Mouse (Mus musculus): ENCODE measurements around the gene Nop10. TPM values are rescaled to one million over a fixed set of nuclear protein-coding genes. Genes with fewer than 3 reads are reported as not detected.
"Not testable (repeated sequence)": the region's sequence is repeated elsewhere in the genome, so short reads cannot be mapped to it uniquely, and the experiment has no call there.

Gene Nop10
- polyA plus RNA-seq, 1 experiment from 2014 or later: 196 TPM

DNA sequence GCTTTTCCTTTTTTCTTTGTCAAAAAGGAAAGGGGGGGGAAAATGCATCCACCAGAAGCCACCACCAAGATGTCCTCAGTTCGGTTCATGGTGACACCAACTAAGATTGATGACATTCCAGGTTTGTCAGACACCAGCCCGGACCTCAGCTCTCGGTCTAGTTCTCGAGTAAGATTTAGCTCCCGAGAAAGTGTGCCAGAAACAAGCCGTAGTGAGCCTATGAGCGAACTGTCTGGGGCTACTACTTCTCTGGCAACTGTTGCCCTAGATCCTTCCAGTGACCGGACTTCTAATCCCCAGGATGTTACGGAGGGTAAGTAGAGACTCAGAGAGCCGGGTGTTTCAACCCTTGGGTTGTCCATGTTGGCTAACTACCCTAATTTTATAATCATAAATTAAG lies 5.1 kb downstream of the Nop10 start:
- peak overlapping the region; percentile 83 for H3K4me3 ChIP-seq
- no peaks in the 10 kb centered on the region for H3K27me3 ChIP-seq
- no peaks in the 10 kb centered on the region for H3K36me3 ChIP-seq
- WGBS: 65% methylated on average over 10 of the region's 10 CpGs
- no peak for ATAC-seq (ENCODE audit: insufficient number of reproducible peaks, insufficient read depth, low FRiP score, low TSS enrichment, low read depth)
- no peaks in the 10 kb centered on the region for H3K9me3 ChIP-seq
- H3K9ac ChIP-seq: peak overlapping the region; percentile 83
- no peak overlapping the region for H3K27ac ChIP-seq
- peaks cover 34% of the 10 kb centered on the region for H3K4me1 ChIP-seq
- peak overlapping the region; percentile 92 for H3K4me2 ChIP-seq

DNA sequence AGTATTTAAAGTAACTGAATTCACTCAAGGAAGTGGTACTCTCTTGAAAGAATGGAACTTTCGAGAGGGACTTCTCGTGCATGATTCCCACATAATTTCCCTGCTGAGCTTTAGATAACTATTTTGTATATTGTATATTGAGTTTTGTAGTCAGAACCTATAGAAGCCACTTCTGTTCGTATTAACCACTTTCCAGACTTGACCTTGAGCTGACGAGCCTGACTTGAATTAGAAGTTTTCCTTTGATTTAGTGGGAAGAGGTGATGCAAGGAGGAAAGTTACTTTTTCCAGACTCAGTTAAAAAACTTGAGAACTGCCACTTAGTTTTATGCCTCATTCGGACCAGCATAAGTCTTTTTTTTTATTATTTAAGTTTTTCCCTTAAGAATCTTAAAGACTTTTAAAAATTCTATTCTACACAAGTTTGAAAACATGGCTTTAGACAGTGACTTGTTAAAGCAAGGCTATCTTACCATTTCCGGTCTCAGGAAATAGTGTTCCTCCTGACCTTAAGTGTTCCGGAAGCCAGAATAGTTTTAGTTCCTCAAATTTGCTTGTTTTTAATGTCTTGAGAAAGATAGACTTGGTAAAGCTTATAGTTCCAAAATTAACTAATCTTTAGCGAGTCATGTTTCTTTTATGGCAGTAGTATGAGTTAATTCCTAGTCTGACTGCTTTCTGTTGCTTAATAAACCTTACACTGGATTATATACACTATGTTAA lies 6.0 kb downstream of the Nop10 start:
- no peak overlapping the region for H3K27ac ChIP-seq
- no peak for ATAC-seq (ENCODE audit: insufficient number of reproducible peaks, insufficient read depth, low FRiP score, low TSS enrichment, low read depth)
- WGBS: 77% methylated on average over 8 of the region's 8 CpGs
- no peaks in the 10 kb centered on the region for H3K27me3 ChIP-seq
- peak overlapping the region; percentile 83; the same call in 1 of the 2 replicates for H3K4me3 ChIP-seq
- H3K4me1 ChIP-seq: peaks cover 31% of the 10 kb centered on the region
- H3K9me3 ChIP-seq: no peaks in the 10 kb centered on the region
- H3K36me3 ChIP-seq: no peaks in the 10 kb centered on the region
- peak overlapping the region; percentile 92 for H3K4me2 ChIP-seq
- no peak overlapping the region for H3K9ac ChIP-seq

DNA sequence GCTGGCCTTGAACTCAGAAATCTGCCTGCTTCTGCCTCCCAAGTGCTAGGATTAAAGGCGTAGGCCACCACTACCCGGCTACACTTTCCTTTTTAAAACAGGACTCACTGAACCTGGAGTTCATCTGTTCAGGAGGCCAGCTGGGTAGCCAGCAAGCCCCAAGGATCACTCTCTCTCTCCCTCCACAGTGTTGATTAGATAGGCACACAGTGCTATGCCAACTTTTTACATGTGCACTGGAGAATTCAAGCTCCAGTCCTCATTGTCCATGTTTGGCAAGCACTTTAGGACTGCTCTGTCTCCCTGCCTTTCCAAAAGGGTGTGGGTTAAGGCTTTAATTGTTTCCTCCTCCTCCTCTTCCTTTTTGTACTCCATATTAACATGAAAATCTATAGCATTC lies 8.3 kb downstream of the Nop10 start:
- no peak overlapping the region for H3K4me3 ChIP-seq
- no peaks in the 10 kb centered on the region for H3K36me3 ChIP-seq
- no peak overlapping the region for H3K9ac ChIP-seq
- H3K27me3 ChIP-seq: no peaks in the 10 kb centered on the region
- 86% methylated on average over 2 of the region's 2 CpGs for WGBS
- no peaks in the 10 kb centered on the region for H3K9me3 ChIP-seq
- H3K4me2 ChIP-seq: no peak overlapping the region
- no peak overlapping the region for H3K27ac ChIP-seq
- peaks cover 22% of the 10 kb centered on the region for H3K4me1 ChIP-seq
- no peak for ATAC-seq (ENCODE audit: insufficient number of reproducible peaks, insufficient read depth, low FRiP score, low TSS enrichment, low read depth)

GRCm38 (mm10) chr2:112272909-112273308 lies 11.2 kb downstream of the Nop10 start:
- ATAC-seq (ENCODE audit: insufficient number of reproducible peaks, insufficient read depth, low FRiP score, low TSS enrichment, low read depth): no peak
- 97% methylated on average over 2 of the region's 2 CpGs for WGBS

GRCm38 (mm10) chr2:112273474-112273873 lies 11.7 kb downstream of the Nop10 start:
- 91% methylated on average over 6 of the region's 6 CpGs for WGBS
- Histone ChIP-seq H3K4me2 (no peak overlapping the region), H3K4me3 (no peak overlapping the region), H3K4me1 (peaks cover 3% of the 10 kb centered on the region; the same call in 1 of the 2 replicates), H3K36me3 (no peaks in the 10 kb centered on the region), H3K27me3 (no peaks in the 10 kb centered on the region), H3K9me3 (no peaks in the 10 kb centered on the region), H3K27ac (no peak overlapping the region), H3K9ac (no peak overlapping the region)
- no peak for ATAC-seq (ENCODE audit: insufficient number of reproducible peaks, insufficient read depth, low FRiP score, low TSS enrichment, low read depth)

More at GRCm38 (mm10) chr2:112272909-112273308, 11.2 kb downstream of the Nop10 start:
- no peak overlapping the region for H3K4me3 ChIP-seq
- H3K36me3 ChIP-seq: no peaks in the 10 kb centered on the region
- no peak overlapping the region for H3K27ac ChIP-seq
- no peaks in the 10 kb centered on the region for H3K9me3 ChIP-seq
- H3K9ac ChIP-seq: no peak overlapping the region
- H3K4me1 ChIP-seq: peaks cover 5% of the 10 kb centered on the region; the same call in 1 of the 2 replicates
- no peaks in the 10 kb centered on the region for H3K27me3 ChIP-seq
- H3K4me2 ChIP-seq: no peak overlapping the region

DNA sequence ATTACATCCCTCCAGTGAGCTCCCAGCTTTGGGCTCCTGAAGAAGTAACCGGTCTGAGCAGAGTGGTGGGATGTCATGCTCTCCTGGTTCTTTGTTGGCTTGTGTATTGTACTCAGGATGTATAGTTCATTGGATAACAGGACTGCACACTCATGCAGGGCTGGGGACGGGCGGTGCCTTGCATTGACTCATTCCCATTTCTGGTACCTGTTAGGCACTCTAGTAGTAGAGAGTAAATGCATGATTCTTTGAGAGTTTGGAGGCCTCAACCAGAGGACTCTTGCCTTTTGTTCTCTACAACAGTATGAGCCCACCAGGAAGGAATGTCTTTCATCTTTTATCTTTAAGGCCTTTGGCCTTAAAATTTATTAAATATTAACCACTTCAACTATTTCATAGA lies 15.1 kb downstream of the Nop10 start:
- Histone ChIP-seq H3K9ac (no peak overlapping the region), H3K27ac (no peak overlapping the region), H3K4me3 (no peak overlapping the region), H3K27me3 (no peaks in the 10 kb centered on the region), H3K36me3 (no peaks in the 10 kb centered on the region), H3K4me2 (no peak overlapping the region), H3K9me3 (no peaks in the 10 kb centered on the region), H3K4me1 (no peaks in the 10 kb centered on the region)
- no peak for ATAC-seq (ENCODE audit: insufficient number of reproducible peaks, insufficient read depth, low FRiP score, low TSS enrichment, low read depth)
- 87% methylated on average over 3 of the region's 3 CpGs for WGBS

- Histone ChIP-seq H3K9me3 (no peaks in the 10 kb centered on the region), H3K27ac (no peak overlapping the region), H3K4me3 (no peak overlapping the region), H3K27me3 (no peaks in the 10 kb centered on the region), H3K36me3 (no peaks in the 10 kb centered on the region), H3K9ac (no peak overlapping the region), H3K4me2 (no peak overlapping the region), H3K4me1 (0 out of 2 replicates have a peak, but pooled peaks cover 3% of the 10 kb centered on the region)
- 91% methylated on average over 1 of the region's 1 CpGs for WGBS
- ATAC-seq (ENCODE audit: insufficient number of reproducible peaks, insufficient read depth, low FRiP score, low TSS enrichment, low read depth): no peak
Measured at GRCm38 (mm10) chr2:112282846-112283245, 21.1 kb downstream of the Nop10 start.

DNA sequence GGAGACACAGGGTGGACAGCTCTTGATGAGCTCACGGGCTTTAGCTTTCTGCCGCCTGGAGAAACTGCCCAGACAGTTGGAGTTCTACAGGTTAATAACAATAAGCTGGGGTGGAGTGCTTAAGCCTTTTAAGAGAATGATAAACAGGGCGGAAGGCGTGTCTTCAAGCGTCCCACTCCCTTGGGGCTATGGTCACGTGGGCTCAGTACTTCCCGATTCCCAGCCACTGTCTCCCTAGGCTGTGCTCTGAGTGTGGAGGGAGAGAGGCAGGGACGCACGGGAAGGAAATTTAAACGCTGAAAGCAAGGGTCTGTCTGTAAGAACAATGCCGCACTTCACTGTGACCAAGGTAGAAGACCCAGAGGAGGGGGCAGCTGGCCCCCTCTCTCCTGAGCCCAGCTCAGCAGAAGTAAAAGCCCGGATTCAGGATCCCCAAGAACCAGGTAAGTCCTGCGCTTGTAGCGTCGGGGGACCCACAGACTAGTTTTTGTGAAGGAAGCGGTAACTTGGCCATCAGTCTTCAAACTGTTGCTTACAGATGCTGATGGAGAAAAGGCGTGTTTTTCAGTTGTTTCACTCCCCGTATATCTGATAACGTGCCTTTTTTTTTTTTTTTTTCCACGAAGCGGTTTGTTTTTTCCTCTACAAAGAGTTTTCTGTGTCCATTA lies 22.8 kb downstream of the Nop10 start:
- Histone ChIP-seq H3K36me3 (no peaks in the 10 kb centered on the region), H3K27ac (no peak overlapping the region), H3K4me2 (peak overlapping the region; percentile 80), H3K4me3 (peak overlapping the region; percentile 47), H3K9ac (peak overlapping the region; percentile 69), H3K9me3 (no peaks in the 10 kb centered on the region), H3K4me1 (0 out of 2 replicates have a peak, but pooled peaks cover 3% of the 10 kb centered on the region), H3K27me3 (no peaks in the 10 kb centered on the region)
- under 1% methylated on average over 21 of the region's 21 CpGs for WGBS
- ATAC-seq (ENCODE audit: insufficient number of reproducible peaks, insufficient read depth, low FRiP score, low TSS enrichment, low read depth): peak; percentile 59; the same call in 1 of the 2 replicates

DNA sequence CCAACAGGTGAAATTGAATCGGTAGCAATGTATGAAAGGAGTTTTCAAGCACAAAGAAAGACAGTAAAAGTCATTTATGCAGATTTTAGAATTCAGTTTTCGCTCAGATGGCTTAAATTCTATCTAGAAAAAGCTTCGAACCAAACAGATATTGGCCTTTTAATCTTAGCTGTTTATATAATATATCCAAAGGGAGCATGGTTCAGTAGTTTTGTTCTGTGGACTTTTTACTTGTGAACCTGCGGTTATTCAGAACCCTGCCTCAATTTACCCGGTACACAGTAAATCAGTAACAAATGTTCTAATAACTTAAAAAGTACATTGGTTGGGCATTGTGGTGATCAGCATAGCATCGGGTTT lies 23.3 kb downstream of the Nop10 start:
- Histone ChIP-seq H3K36me3 (no peaks in the 10 kb centered on the region), H3K9ac (no peak overlapping the region), H3K4me1 (0 out of 2 replicates have a peak, but pooled peaks cover 3% of the 10 kb centered on the region), H3K27me3 (no peaks in the 10 kb centered on the region), H3K4me3 (peak overlapping the region; percentile 47), H3K9me3 (no peaks in the 10 kb centered on the region), H3K4me2 (peak overlapping the region; percentile 80), H3K27ac (no peak overlapping the region)
- no peak for ATAC-seq (ENCODE audit: insufficient number of reproducible peaks, insufficient read depth, low FRiP score, low TSS enrichment, low read depth)
- 48% methylated on average over 6 of the region's 6 CpGs for WGBS

- H3K9ac ChIP-seq; H3K27ac ChIP-seq; H3K4me3 ChIP-seq; ATAC-seq (ENCODE audit: insufficient number of reproducible peaks, insufficient read depth, low FRiP score, low TSS enrichment, low read depth); H3K4me2 ChIP-seq; H3K9me3 ChIP-seq; H3K4me1 ChIP-seq; H3K36me3 ChIP-seq; H3K27me3 ChIP-seq: not testable (repeated sequence)
- 98% methylated on average over 1 of the region's 1 CpGs for WGBS
Measured at GRCm38 (mm10) chr2:112286062-112286461, 24.3 kb downstream of the Nop10 start.

DNA sequence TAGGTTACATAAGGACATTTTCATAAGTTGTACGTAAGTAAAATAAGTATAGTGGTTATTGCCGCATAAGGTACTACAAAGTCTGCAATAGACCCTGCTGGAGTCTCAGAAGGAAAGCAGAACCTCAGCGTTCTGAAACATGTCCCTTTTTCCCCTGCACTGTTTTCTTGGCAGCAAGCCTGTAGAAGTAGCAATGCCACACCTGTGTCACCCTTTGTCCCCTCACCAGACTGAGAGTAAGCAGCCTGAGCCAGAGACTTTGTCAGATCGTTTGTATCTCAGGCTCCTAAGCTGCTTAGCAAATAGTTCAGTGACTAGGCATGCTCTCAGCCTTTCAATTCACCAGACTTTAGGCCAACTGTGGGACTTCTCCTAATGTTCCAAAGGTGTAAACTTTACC lies 25.3 kb downstream of the Nop10 start:
- Histone ChIP-seq H3K9me3 (no peaks in the 10 kb centered on the region), H3K4me1 (0 out of 2 replicates have a peak, but pooled peaks cover 3% of the 10 kb centered on the region), H3K27me3 (no peaks in the 10 kb centered on the region), H3K9ac (no peak overlapping the region), H3K27ac (no peak overlapping the region), H3K36me3 (no peaks in the 10 kb centered on the region), H3K4me2 (no peak overlapping the region), H3K4me3 (no peak overlapping the region)
- WGBS: 71% methylated on average over 4 of the region's 4 CpGs
- ATAC-seq (ENCODE audit: insufficient number of reproducible peaks, insufficient read depth, low FRiP score, low TSS enrichment, low read depth): no peak

- WGBS: 85% methylated on average over 3 of the region's 3 CpGs
- Histone ChIP-seq H3K4me3 (no peak overlapping the region), H3K36me3 (no peaks in the 10 kb centered on the region), H3K4me2 (no peak overlapping the region), H3K27me3 (no peaks in the 10 kb centered on the region), H3K9me3 (no peaks in the 10 kb centered on the region), H3K9ac (no peak overlapping the region), H3K27ac (no peak overlapping the region), H3K4me1 (no peaks in the 10 kb centered on the region)
- no peak for ATAC-seq (ENCODE audit: insufficient number of reproducible peaks, insufficient read depth, low FRiP score, low TSS enrichment, low read depth)
Measured at GRCm38 (mm10) chr2:112289507-112289906, 27.8 kb downstream of the Nop10 start.
